Mouse (Mus musculus): Measurements from ENCODE around the gene Ivd.

DNA sequence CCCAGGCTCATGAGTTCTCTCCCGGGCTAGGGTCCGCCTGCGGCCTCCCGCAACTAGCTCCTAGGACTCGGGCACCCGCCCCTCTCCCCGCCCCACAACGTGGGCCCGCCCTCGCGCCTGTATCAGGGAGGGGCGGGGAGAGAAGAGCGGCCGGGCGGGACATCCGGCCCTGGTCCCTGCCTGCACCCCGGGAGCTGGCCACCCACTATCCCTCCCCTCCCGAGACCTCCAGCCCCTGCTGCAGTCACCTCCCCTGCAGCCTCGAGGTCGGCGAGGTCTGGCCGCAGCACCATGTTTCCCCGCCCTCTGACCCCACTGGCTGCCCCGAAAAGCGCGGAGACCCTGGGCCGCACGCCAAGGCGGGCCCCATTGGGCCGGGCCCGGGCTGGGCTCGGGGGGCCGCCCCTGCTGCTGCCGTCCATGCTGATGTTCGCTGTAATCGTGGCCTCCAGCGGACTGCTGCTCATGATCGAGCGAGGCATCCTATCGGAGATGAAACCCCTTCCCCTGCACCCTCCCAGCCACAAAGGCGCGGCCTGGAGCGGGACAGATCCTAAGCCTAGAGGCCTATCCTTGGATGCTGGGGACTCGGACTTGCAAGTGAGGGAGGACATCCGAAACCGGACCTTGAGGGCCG is 64.7 kb downstream of the Ivd start, which contains the start of gene Chst14:
- no peak for TF ChIP-seq CTCF (IDR thresholded peaks at IDR 0.05; ENCODE audit: low read depth, low read length)
- no peak for TF ChIP-seq POLR2AphosphoS5 (IDR thresholded peaks at IDR 0.05; ENCODE audit: insufficient replicate concordance, low read depth, low read length)
- no peak for TF ChIP-seq GATA2 (IDR thresholded peaks at IDR 0.05; ENCODE audit: borderline replicate concordance, low read depth, low read length)

All from G1E (cell line).